Comparison of ENCODE assay signal across 8 mouse cellular contexts in genomic region chr3:94373090-94373489, GRCm38 (mm10). TPM values are rescaled to one million over a fixed set of nuclear protein-coding genes. Genes with fewer than 3 reads are reported as not detected.
DNase-seq lines count a peak whose midpoint lies in the region; ATAC-seq and TF ChIP-seq lines count a peak whose summit lies in the region.

No protein-coding gene starts in this region.

- 3% methylated on average over 10 of the region's 10 CpGs for WGBS in kidney, adult 2 months
- 4% methylated on average over 10 of the region's 10 CpGs for WGBS in hindbrain, embryonic 15.5 days
- WGBS in liver, postnatal 0 days (ENCODE audit: insufficient replicate concordance) = 13% methylated on average over 7 of the region's 10 CpGs
- WGBS in stomach, embryonic 15.5 days = 5% methylated on average over 10 of the region's 10 CpGs

- DNase-seq in kidney, adult 2 months = peak; percentile 57
- DNase-seq in kidney, adult 18-20 months = no peak
- peak; percentile 43 to 63 for DNase-seq in cerebellum, adult 18-20 months
- DNase-seq in liver, postnatal 0 days = no peak
- DNase-seq in layer of hippocampus, adult 18-20 months (ENCODE audit: low spot score in 2 of 2) = no peak
- DNase-seq in adrenal gland, adult 2 months = no peak

- no peaks in the 10 kb centered on the region for H3K36me3 ChIP-seq in kidney, adult 2 months (ENCODE audit: control insufficient read depth, insufficient read depth, low read length)
- no peaks in the 10 kb centered on the region for H3K36me3 ChIP-seq in hindbrain, embryonic 15.5 days
- H3K36me3 ChIP-seq in liver, postnatal 0 days (replicated peaks; ENCODE audit: insufficient read depth, low read length) = no peaks in the 10 kb centered on the region; the same call in 1 of the 2 replicates
- no peaks in the 10 kb centered on the region for H3K36me3 ChIP-seq in stomach, embryonic 15.5 days

- TF ChIP-seq EP300 in liver, postnatal 0 days (IDR thresholded peaks at IDR 0.05; ENCODE audit: low read depth) = no peak

- TF ChIP-seq CTCF in kidney, adult 2 months (conservative IDR thresholded peaks at IDR 0.05; ENCODE audit: insufficient read depth, insufficient read length, low read depth, low read length) = no peak
- no peak for TF ChIP-seq CTCF in liver, postnatal 0 days (IDR thresholded peaks at IDR 0.05; ENCODE audit: low read depth)

- peak overlapping the region; percentile 65 for H3K4me3 ChIP-seq in kidney, adult 2 months (ENCODE audit: insufficient read depth, low read depth, low read length)
- peak overlapping the region; percentile 12; the same call in 1 of the 2 replicates for H3K4me3 ChIP-seq in hindbrain, embryonic 15.5 days
- peak overlapping the region; percentile 50 for H3K4me3 ChIP-seq in liver, postnatal 0 days (ENCODE audit: low read depth, low read length)
- peak overlapping the region; percentile 35 for H3K4me3 ChIP-seq in stomach, embryonic 15.5 days (replicated peaks)

- H3K4me2 ChIP-seq in hindbrain, embryonic 15.5 days = peak overlapping the region; percentile 37
- peak overlapping the region; percentile 66 for H3K4me2 ChIP-seq in liver, postnatal 0 days (ENCODE audit: low read depth, low read length)
- peak overlapping the region; percentile 51 for H3K4me2 ChIP-seq in stomach, embryonic 15.5 days

- H3K9ac ChIP-seq in hindbrain, embryonic 15.5 days = no peak overlapping the region
- H3K9ac ChIP-seq in liver, postnatal 0 days (replicated peaks) = peak overlapping the region; percentile 62
- H3K9ac ChIP-seq in stomach, embryonic 15.5 days = no peak overlapping the region

- no peaks in the 10 kb centered on the region for H3K27me3 ChIP-seq in kidney, adult 2 months (replicated peaks; ENCODE audit: control insufficient read depth, insufficient read depth, low read length)
- no peaks in the 10 kb centered on the region for H3K27me3 ChIP-seq in hindbrain, embryonic 15.5 days
- no peaks in the 10 kb centered on the region for H3K27me3 ChIP-seq in liver, postnatal 0 days (ENCODE audit: insufficient read depth, low read length)
- H3K27me3 ChIP-seq in stomach, embryonic 15.5 days (replicated peaks) = no peaks in the 10 kb centered on the region

- H3K9me3 ChIP-seq in hindbrain, embryonic 15.5 days = no peaks in the 10 kb centered on the region
- no peaks in the 10 kb centered on the region for H3K9me3 ChIP-seq in liver, postnatal 0 days (ENCODE audit: low read length)
- no peaks in the 10 kb centered on the region for H3K9me3 ChIP-seq in stomach, embryonic 15.5 days

- no peak for TF ChIP-seq POLR2A in kidney, adult 2 months (IDR thresholded peaks at IDR 0.05; ENCODE audit: low read depth, low read length)

- H3K4me1 ChIP-seq in kidney, adult 2 months (ENCODE audit: control insufficient read depth, insufficient read depth, low read length) = peaks cover 13% of the 10 kb centered on the region
- peaks cover 27% of the 10 kb centered on the region for H3K4me1 ChIP-seq in hindbrain, embryonic 15.5 days (replicated peaks)
- H3K4me1 ChIP-seq in liver, postnatal 0 days (ENCODE audit: insufficient read depth) = peaks cover 15% of the 10 kb centered on the region
- peaks cover 11% of the 10 kb centered on the region for H3K4me1 ChIP-seq in stomach, embryonic 15.5 days

- H3K27ac ChIP-seq in kidney, adult 2 months (ENCODE audit: insufficient read depth, low read depth, low read length) = peak overlapping the region; percentile 89
- no peak overlapping the region for H3K27ac ChIP-seq in hindbrain, embryonic 15.5 days (replicated peaks)
- H3K27ac ChIP-seq in liver, postnatal 0 days (ENCODE audit: low read depth) = peak overlapping the region; percentile 72
- peak overlapping the region; percentile 54; the same call in 1 of the 2 replicates for H3K27ac ChIP-seq in stomach, embryonic 15.5 days

- peak; percentile 23 for ATAC-seq in hindbrain, embryonic 15.5 days (ENCODE audit: low FRiP score, low read depth)
- ATAC-seq in liver, postnatal 0 days = peak; percentile 16; the same call in 1 of the 2 replicates
- peak; percentile 17; the same call in 1 of the 2 replicates for ATAC-seq in stomach, embryonic 15.5 days (ENCODE audit: insufficient read depth, low FRiP score, low read depth)

RNA-seq across cellular contexts. Expression of gene Rorc, which starts 0.5 kb away (rescaled TPM):
- 21.8 and 24.4 TPM in 2 replicates for polyA plus RNA-seq in kidney, adult 2 months (2012; rRNA removed)
- polyA plus RNA-seq in hindbrain, embryonic 15.5 days (2015; fragmentation: Nextera tagmentation; extraction: Ambion mirVana) = 0.49 TPM in 2 replicates
- 5.4 and 6.6 TPM in 2 replicates for polyA plus RNA-seq in liver, postnatal 0 days (2015; fragmentation: Nextera tagmentation; extraction: Ambion mirVana)
- 7.0 and 7.6 TPM in 2 replicates for polyA plus RNA-seq in stomach, embryonic 15.5 days (2015; fragmentation: Nextera tagmentation; extraction: Ambion mirVana)
- total RNA-seq in layer of hippocampus, adult 18-20 months (2021) = 1 to 10 TPM; 2.0 to 2.6 TPM
- total RNA-seq in adrenal gland, adult 2 months (2021) = 10 to 100 TPM; 19.8 to 20.5 TPM
- polyA plus RNA-seq in adrenal gland, adult 2 months (2012; rRNA removed) = 17.4 and 17.6 TPM in 2 replicates

RNA-seq across cellular contexts. Expression of gene C2cd4d, which starts 10.9 kb away (rescaled TPM):
- polyA plus RNA-seq in kidney, adult 2 months (2012; rRNA removed) = 0.86 and 1.5 TPM in 2 replicates
- 2.4 and 3.3 TPM in 2 replicates for polyA plus RNA-seq in hindbrain, embryonic 15.5 days (2015; fragmentation: Nextera tagmentation; extraction: Ambion mirVana)
- polyA plus RNA-seq in liver, postnatal 0 days (2015; fragmentation: Nextera tagmentation; extraction: Ambion mirVana) = 0.24 and 0.34 TPM in 2 replicates
- 1.4 and 2.0 TPM in 2 replicates for polyA plus RNA-seq in stomach, embryonic 15.5 days (2015; fragmentation: Nextera tagmentation; extraction: Ambion mirVana)
- under 1 TPM; 0.57 to 0.76 TPM for total RNA-seq in layer of hippocampus, adult 18-20 months (2021)
- total RNA-seq in adrenal gland, adult 2 months (2021) = under 1 TPM in 1 of 2 experiments, not detected in 1; 0.52 TPM
- polyA plus RNA-seq in adrenal gland, adult 2 months (2012; rRNA removed) = 4.0 and 5.4 TPM in 2 replicates

RNA-seq across cellular contexts. Expression of gene Lingo4, which starts 25.2 kb away (rescaled TPM):
- 0.14 and 0.20 TPM in 2 replicates for polyA plus RNA-seq in kidney, adult 2 months (2012; rRNA removed)
- polyA plus RNA-seq in hindbrain, embryonic 15.5 days (2015; fragmentation: Nextera tagmentation; extraction: Ambion mirVana) = 1.7 and 1.8 TPM in 2 replicates
- 0.38 and 0.46 TPM in 2 replicates for polyA plus RNA-seq in liver, postnatal 0 days (2015; fragmentation: Nextera tagmentation; extraction: Ambion mirVana)
- 0.49 and 0.51 TPM in 2 replicates for polyA plus RNA-seq in stomach, embryonic 15.5 days (2015; fragmentation: Nextera tagmentation; extraction: Ambion mirVana)
- under 1 TPM; 0.74 to 0.87 TPM for total RNA-seq in layer of hippocampus, adult 18-20 months (2021)
- under 1 TPM; 0.26 to 0.62 TPM for total RNA-seq in adrenal gland, adult 2 months (2021)
- polyA plus RNA-seq in adrenal gland, adult 2 months (2012; rRNA removed) = 0.22 and 0.37 TPM in 2 replicates

RNA-seq across cellular contexts. Expression of gene Them5, which starts 31.2 kb away (rescaled TPM):
- polyA plus RNA-seq in kidney, adult 2 months (2012; rRNA removed) = 0.06 and 0.07 TPM in 2 replicates
- 0.19 and 0.21 TPM in 2 replicates for polyA plus RNA-seq in hindbrain, embryonic 15.5 days (2015; fragmentation: Nextera tagmentation; extraction: Ambion mirVana)
- polyA plus RNA-seq in liver, postnatal 0 days (2015; fragmentation: Nextera tagmentation; extraction: Ambion mirVana) = not detected in 2 replicates
- 5.2 and 10.4 TPM in 2 replicates for polyA plus RNA-seq in stomach, embryonic 15.5 days (2015; fragmentation: Nextera tagmentation; extraction: Ambion mirVana)
- total RNA-seq in layer of hippocampus, adult 18-20 months (2021) = not detected
- not detected for total RNA-seq in adrenal gland, adult 2 months (2021)
- polyA plus RNA-seq in adrenal gland, adult 2 months (2012; rRNA removed) = not detected in 2 replicates

RNA-seq across cellular contexts. Expression of gene Tdrkh, which starts 40.0 kb away (rescaled TPM):
- 0.75 and 0.90 TPM in 2 replicates for polyA plus RNA-seq in kidney, adult 2 months (2012; rRNA removed)
- 50.7 and 53.5 TPM in 2 replicates for polyA plus RNA-seq in hindbrain, embryonic 15.5 days (2015; fragmentation: Nextera tagmentation; extraction: Ambion mirVana)
- polyA plus RNA-seq in liver, postnatal 0 days (2015; fragmentation: Nextera tagmentation; extraction: Ambion mirVana) = 7.1 and 7.7 TPM in 2 replicates
- 9.4 and 10.6 TPM in 2 replicates for polyA plus RNA-seq in stomach, embryonic 15.5 days (2015; fragmentation: Nextera tagmentation; extraction: Ambion mirVana)
- total RNA-seq in layer of hippocampus, adult 18-20 months (2021) = 10 to 100 TPM; 41.9 to 45.3 TPM
- total RNA-seq in adrenal gland, adult 2 months (2021) = 10 to 100 TPM in 1 of 2 experiments, 1 to 10 TPM in 1; 6.4 to 14.7 TPM
- polyA plus RNA-seq in adrenal gland, adult 2 months (2012; rRNA removed) = 0.23 and 0.24 TPM in 2 replicates

Comparison
In these comparisons a context has a peak if more than half of its experiments do, and no peak if none do; other contexts are left out.
1. DNase-seq: peak in kidney, adult 2 months (single experiment) and cerebellum, adult 18-20 months (2 of 2); none in kidney, adult 18-20 months (single experiment), liver, postnatal 0 days (single experiment), layer of hippocampus, adult 18-20 months (0 of 2) and adrenal gland, adult 2 months (single experiment).
2. H3K4me3 ChIP-seq: peak in every context shown above with its lines; median percentile 65 in kidney, adult 2 months; 50 in liver, postnatal 0 days; 35 in stomach, embryonic 15.5 days; 12 in hindbrain, embryonic 15.5 days.
3. Peak in every context shown above with its lines, with median percentiles within 50 percentile points of each other: ATAC-seq and H3K4me2 ChIP-seq.